Mouse (Mus musculus) neural tube, embryonic 13.5 days (tissue): ENCODE data around the gene Fem1a. TPM values are rescaled to one million over a fixed set of nuclear protein-coding genes. Genes with fewer than 3 reads are reported as not detected.
"Not testable (repeated sequence)": the region's sequence is repeated elsewhere in the genome, so short reads cannot be mapped to it uniquely, and the experiment has no call there.

ENCODE experiments used
- ATAC-seq: fragments of 200-750 bp; cut with Nextera tagmentation; 2 replicates; pipeline ENCODE4 v1.8.0; 2017; ENCODE audit warnings: low read depth, mild to moderate bottlenecking, moderate TSS enrichment, moderate library complexity
- H3K27ac ChIP-seq: fragments of 300-500 bp; sonication (generic); replicated peaks from 2 replicates; pipeline ENCODE4 v1.5.1; 2015; ENCODE audit warnings: moderate library complexity, mild to moderate bottlenecking, inconsistent platforms
- H3K27me3 ChIP-seq: fragments of 300-500 bp; sonication (generic); 2 replicates; pipeline ENCODE4 v1.6.1; 2015; ENCODE audit warnings: mild to moderate bottlenecking, inconsistent platforms
- H3K36me3 ChIP-seq: fragments of 300-500 bp; sonication (generic); 2 replicates; pipeline ENCODE4 v1.6.1; 2015; ENCODE audit warnings: mild to moderate bottlenecking, inconsistent platforms
- H3K4me1 ChIP-seq: fragments of 300-500 bp; sonication (generic); replicated peaks from 2 replicates; pipeline ENCODE4 v1.6.1; 2015; ENCODE audit warnings: inconsistent platforms
- H3K4me2 ChIP-seq: fragments of 300-500 bp; sonication (generic); 2 replicates; pipeline ENCODE4 v1.6.1; 2015; ENCODE audit warnings: inconsistent platforms, mild to moderate bottlenecking, moderate library complexity
- H3K4me3 ChIP-seq: fragments of 300-500 bp; sonication (generic); 2 replicates; pipeline ENCODE4 v1.5.1; 2015; ENCODE audit warnings: mild to moderate bottlenecking, inconsistent platforms
- H3K9ac ChIP-seq: fragments of 300-500 bp; sonication (generic); 2 replicates; pipeline ENCODE4 v1.6.1; 2015; ENCODE audit warnings: moderate library complexity, mild to moderate bottlenecking, inconsistent platforms
- H3K9me3 ChIP-seq: fragments of 300-500 bp; sonication (generic); 2 replicates; pipeline ENCODE4 v1.6.1; 2016; ENCODE audit warnings: inconsistent platforms
- WGBS: fragments of 180-500 bp; shearing (Covaris S2); methylation state at CpG from one replicate; pipeline ENCODE4 v1.1.7; 2015; 5-methylcytosine and 5-hydroxymethylcytosine counted together
- polyA plus RNA-seq: library from polyadenylated mRNA; unstranded; fragments of >200 nt; fragmentation: Nextera tagmentation; extraction: Ambion mirVana; gene quantifications from 2 replicates; pipeline ENCODE4 v1.2.1, GENCODE M21; 2015

Gene Fem1a
- polyA plus RNA-seq, 1 experiment from 2014 or later = 19.1 TPM

- peak overlapping the region; percentile 67 for H3K4me3 ChIP-seq
- H3K9me3 ChIP-seq = no peaks in the 10 kb centered on the region
- no peaks in the 10 kb centered on the region for H3K27me3 ChIP-seq
- 13% methylated on average over 48 of the region's 58 CpGs for WGBS
- peaks cover 63% of the 10 kb centered on the region for H3K4me1 ChIP-seq
- peak overlapping the region; percentile 87 for H3K27ac ChIP-seq
- peak overlapping the region; percentile 99 for H3K4me2 ChIP-seq
- ATAC-seq = no peak
- peaks cover 48% of the 10 kb centered on the region for H3K36me3 ChIP-seq
- peak overlapping the region; percentile 81 for H3K9ac ChIP-seq
Observed at GRCm38 (mm10) chr17:56257181-56257894, 728 bp downstream of the Fem1a start.

GRCm38 (mm10) chr17:56258269-56258668 is 1.7 kb downstream of the Fem1a start:
- H3K9me3 ChIP-seq, H3K27me3 ChIP-seq, ATAC-seq, H3K27ac ChIP-seq, H3K9ac ChIP-seq: not testable (repeated sequence)
- H3K4me3 ChIP-seq = peak overlapping the region; percentile 67; the same call in 1 of the 2 replicates
- H3K36me3 ChIP-seq = peaks cover 57% of the 10 kb centered on the region
- H3K4me2 ChIP-seq = peak overlapping the region; percentile 99
- peaks cover 72% of the 10 kb centered on the region for H3K4me1 ChIP-seq
- WGBS = 96% methylated on average over 19 of the region's 19 CpGs

GRCm38 (mm10) chr17:56258812-56259211 is 2.2 kb downstream of the Fem1a start:
- Histone ChIP-seq H3K4me3 (0 out of 2 replicates have a peak overlapping the region, but pooled peaks have one; percentile 67), H3K4me2 (peak overlapping the region; percentile 99), H3K36me3 (peaks cover 59% of the 10 kb centered on the region), H3K9ac (peak overlapping the region; percentile 47; the same call in 1 of the 2 replicates), H3K4me1 (peaks cover 72% of the 10 kb centered on the region)
- not testable (repeated sequence) for H3K9me3 ChIP-seq, H3K27me3 ChIP-seq, H3K27ac ChIP-seq, ATAC-seq
- 78% methylated on average over 2 of the region's 2 CpGs for WGBS

- H3K4me2 ChIP-seq = peak overlapping the region; percentile 99
- H3K27ac ChIP-seq = no peak overlapping the region
- H3K9ac ChIP-seq = peak overlapping the region; percentile 52; the same call in 1 of the 2 replicates
- H3K27me3 ChIP-seq = no peaks in the 10 kb centered on the region
- ATAC-seq = no peak
- peaks cover 72% of the 10 kb centered on the region for H3K4me1 ChIP-seq
- H3K36me3 ChIP-seq = peaks cover 59% of the 10 kb centered on the region
- H3K4me3 ChIP-seq = 0 out of 2 replicates have a peak overlapping the region, but pooled peaks have one; percentile 67
- 90% methylated on average over 10 of the region's 10 CpGs for WGBS
- no peaks in the 10 kb centered on the region for H3K9me3 ChIP-seq
Observed at GRCm38 (mm10) chr17:56259301-56260037, 2.9 kb downstream of the Fem1a start.

GRCm38 (mm10) chr17:56261166-56261565 is 4.6 kb downstream of the Fem1a start:
- no peak for ATAC-seq
- Histone ChIP-seq H3K4me2 (peak overlapping the region; percentile 4; the same call in 1 of the 2 replicates), H3K4me1 (peaks cover 61% of the 10 kb centered on the region), H3K27ac (no peak overlapping the region), H3K36me3 (peaks cover 71% of the 10 kb centered on the region), H3K27me3 (no peaks in the 10 kb centered on the region), H3K9ac (0 out of 2 replicates have a peak overlapping the region, but pooled peaks have one; percentile 12), H3K9me3 (no peaks in the 10 kb centered on the region), H3K4me3 (no peak overlapping the region)
- WGBS = 78% methylated on average over 3 of the region's 3 CpGs

- H3K9ac ChIP-seq = 0 out of 2 replicates have a peak overlapping the region, but pooled peaks have one; percentile 17
- no peaks in the 10 kb centered on the region for H3K9me3 ChIP-seq
- no peaks in the 10 kb centered on the region for H3K27me3 ChIP-seq
- H3K36me3 ChIP-seq = peaks cover 73% of the 10 kb centered on the region
- ATAC-seq = no peak
- peaks cover 56% of the 10 kb centered on the region for H3K4me1 ChIP-seq
- H3K4me3 ChIP-seq = no peak overlapping the region
- 87% methylated on average over 3 of the region's 3 CpGs for WGBS
- H3K27ac ChIP-seq = no peak overlapping the region
- no peak overlapping the region for H3K4me2 ChIP-seq
Observed at GRCm38 (mm10) chr17:56262645-56263094, 6.1 kb downstream of the Fem1a start.

DNA sequence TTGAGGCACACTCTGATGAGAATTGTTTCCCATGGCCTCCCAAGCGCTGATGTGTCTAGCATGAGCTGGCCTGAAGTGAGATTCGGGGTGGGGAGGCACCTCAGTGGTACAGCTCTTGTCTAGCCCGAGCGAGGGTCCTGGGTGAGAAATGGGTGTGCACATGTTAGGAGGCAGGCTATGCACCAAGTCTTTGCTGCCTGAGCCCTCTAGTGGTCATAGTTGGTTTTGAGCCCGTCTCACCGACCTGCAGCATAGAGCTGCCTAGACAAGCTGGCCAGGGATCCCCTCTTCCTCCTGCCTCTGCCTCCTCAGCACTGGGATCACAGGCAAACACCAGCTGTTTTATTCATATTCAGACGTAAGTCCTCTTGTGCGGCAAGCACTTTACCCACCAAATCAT is 7.4 kb downstream of the Fem1a start:
- Histone ChIP-seq H3K27ac (no peak overlapping the region), H3K36me3 (peaks cover 59% of the 10 kb centered on the region), H3K4me2 (no peak overlapping the region), H3K4me1 (peaks cover 42% of the 10 kb centered on the region), H3K9ac (no peak overlapping the region), H3K4me3 (no peak overlapping the region; the same call in 1 of the 2 replicates), H3K27me3 (no peaks in the 10 kb centered on the region), H3K9me3 (no peaks in the 10 kb centered on the region)
- ATAC-seq = 0 out of 2 replicates have a peak, but pooled peaks have one; percentile 17
- 21% methylated on average over 8 of the region's 8 CpGs for WGBS

DNA sequence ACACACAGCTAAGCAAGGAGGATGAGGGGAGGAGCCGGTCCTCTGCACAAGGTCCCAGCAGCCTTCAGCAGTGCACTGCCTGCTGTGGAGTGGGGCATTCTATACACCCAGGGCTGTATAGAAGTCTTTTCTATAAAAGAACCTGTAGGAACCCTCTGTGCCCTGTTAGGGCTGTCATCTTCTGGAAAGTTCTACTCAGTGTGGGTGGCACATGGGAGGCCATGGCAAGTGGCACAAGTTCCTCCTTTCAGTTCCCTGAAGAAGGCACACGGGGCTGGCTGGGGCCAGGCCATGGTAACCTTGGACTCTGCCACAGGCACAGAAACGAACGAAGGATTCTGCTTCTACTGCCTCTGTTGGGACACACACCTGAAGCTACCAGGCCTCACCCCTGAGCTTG is 8.4 kb downstream of the Fem1a start:
- Histone ChIP-seq H3K36me3 (peaks cover 49% of the 10 kb centered on the region), H3K9me3 (no peaks in the 10 kb centered on the region), H3K4me2 (no peak overlapping the region), H3K9ac (no peak overlapping the region), H3K4me1 (peaks cover 39% of the 10 kb centered on the region), H3K27me3 (no peaks in the 10 kb centered on the region), H3K27ac (no peak overlapping the region), H3K4me3 (no peak overlapping the region)
- 96% methylated on average over 4 of the region's 4 CpGs for WGBS
- ATAC-seq = no peak

DNA sequence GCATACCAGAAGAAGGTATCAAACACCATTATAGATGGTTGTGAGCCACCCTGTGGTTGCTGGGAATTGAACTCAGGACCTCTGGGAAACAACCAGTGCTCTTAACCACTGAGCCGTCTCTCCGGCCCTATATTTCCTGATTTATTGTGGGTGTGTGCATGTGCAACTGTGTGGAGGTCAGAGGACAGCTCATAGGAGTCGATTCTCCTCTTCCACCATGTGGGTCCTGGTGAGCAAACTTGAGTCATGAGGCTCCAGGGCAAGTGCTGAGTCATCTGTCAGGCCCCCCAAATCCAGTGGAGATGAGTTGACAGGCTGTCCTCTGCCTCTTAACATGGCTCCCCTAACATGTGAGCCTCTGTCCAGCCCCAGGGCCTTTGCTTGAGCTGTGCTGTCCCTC is 9.3 kb downstream of the Fem1a start:
- Histone ChIP-seq H3K4me3 (no peak overlapping the region), H3K27me3 (no peaks in the 10 kb centered on the region), H3K27ac (no peak overlapping the region), H3K36me3 (peaks cover 41% of the 10 kb centered on the region), H3K4me2 (no peak overlapping the region), H3K9ac (no peak overlapping the region), H3K4me1 (peaks cover 31% of the 10 kb centered on the region), H3K9me3 (no peaks in the 10 kb centered on the region)
- 88% methylated on average over 3 of the region's 3 CpGs for WGBS
- no peak for ATAC-seq

- Histone ChIP-seq H3K4me1 (peaks cover 27% of the 10 kb centered on the region), H3K4me3 (no peak overlapping the region), H3K36me3 (peaks cover 37% of the 10 kb centered on the region), H3K27me3 (no peaks in the 10 kb centered on the region), H3K9me3 (no peaks in the 10 kb centered on the region), H3K9ac (no peak overlapping the region), H3K4me2 (no peak overlapping the region), H3K27ac (no peak overlapping the region)
- no peak for ATAC-seq
- 66% methylated on average over 3 of the region's 3 CpGs for WGBS
Observed at GRCm38 (mm10) chr17:56266271-56266670, 9.7 kb downstream of the Fem1a start.

GRCm38 (mm10) chr17:56269153-56269630 is 12.6 kb downstream of the Fem1a start:
- ATAC-seq = peak; percentile 84
- peak overlapping the region; percentile 73 for H3K4me2 ChIP-seq
- H3K27ac ChIP-seq = peak overlapping the region; percentile 81
- WGBS = 17% methylated on average over 12 of the region's 12 CpGs
- no peaks in the 10 kb centered on the region for H3K9me3 ChIP-seq
- peak overlapping the region; percentile 40 for H3K4me3 ChIP-seq
- no peaks in the 10 kb centered on the region for H3K27me3 ChIP-seq
- H3K36me3 ChIP-seq = peaks cover 16% of the 10 kb centered on the region; the same call in 1 of the 2 replicates
- peaks cover 7% of the 10 kb centered on the region for H3K4me1 ChIP-seq
- peak overlapping the region; percentile 66 for H3K9ac ChIP-seq

GRCm38 (mm10) chr17:56269741-56270140 is 13.1 kb downstream of the Fem1a start:
- ATAC-seq = peak; percentile 12
- H3K27ac ChIP-seq = peak overlapping the region; percentile 81
- H3K4me2 ChIP-seq = peak overlapping the region; percentile 73
- H3K9ac ChIP-seq = peak overlapping the region; percentile 65
- 74% methylated on average over 3 of the region's 3 CpGs for WGBS
- peaks cover 14% of the 10 kb centered on the region; the same call in 1 of the 2 replicates for H3K36me3 ChIP-seq
- H3K9me3 ChIP-seq = no peaks in the 10 kb centered on the region
- no peaks in the 10 kb centered on the region for H3K27me3 ChIP-seq
- peak overlapping the region; percentile 40 for H3K4me3 ChIP-seq
- peaks cover 7% of the 10 kb centered on the region for H3K4me1 ChIP-seq
